Mouse (Mus musculus): Measurements from ENCODE around the gene Polr2g. TPM values are rescaled to one million over a fixed set of nuclear protein-coding genes. Genes with fewer than 3 reads are reported as not detected.
"Not testable (repeated sequence)": the region's sequence is repeated elsewhere in the genome, so short reads cannot be mapped to it uniquely, and the experiment has no call there.

Gene Polr2g
- 129 and 132 TPM in 2 replicates for polyA plus RNA-seq (2015; fragmentation: Nextera tagmentation; extraction: Ambion mirVana)

DNA sequence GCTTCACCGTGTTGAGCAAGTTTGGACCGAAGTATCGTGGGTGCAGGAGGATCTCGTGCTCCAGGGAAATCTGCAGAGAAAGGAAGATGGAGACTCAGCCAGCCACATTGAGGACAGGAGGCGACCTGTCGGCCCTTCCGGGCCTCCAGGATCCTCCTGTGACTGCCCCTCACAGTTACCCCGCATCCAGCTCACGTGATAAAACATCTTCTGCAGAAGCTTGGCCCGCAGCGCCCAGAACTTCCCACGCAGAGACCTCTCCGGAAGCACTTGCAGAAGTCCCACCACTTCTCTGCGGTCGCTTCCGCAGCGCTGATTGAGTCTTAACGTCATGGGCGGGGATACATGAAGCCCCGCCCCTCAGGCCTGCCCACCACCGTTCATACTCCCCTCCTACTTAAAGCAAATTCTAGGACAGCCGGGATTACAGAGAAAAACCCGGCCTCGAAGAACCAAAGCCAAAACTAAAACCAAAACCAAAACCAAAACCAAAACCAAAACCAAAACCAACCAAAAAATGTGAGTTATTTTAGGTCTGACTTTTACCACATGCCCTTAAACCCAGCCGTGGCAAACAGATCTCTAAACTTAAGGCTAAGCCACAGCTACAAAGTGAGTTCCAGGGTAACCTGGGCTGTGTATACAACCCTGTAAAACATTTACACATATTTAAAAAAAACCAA lies at the start of gene Polr2g:
Gene Polr2g, minus strand, starts transcription at position 314 of the 683 bp plus-strand sequence.
- Histone ChIP-seq H3K27me3 (replicated peaks) (no peaks in the 10 kb centered on the region), H3K4me2 (peak within 1 kb of the TSS; percentile 92), H3K27ac (peak within 1 kb of the TSS; percentile 68), H3K36me3 (replicated peaks) (peaks cover 10% of the 10 kb centered on the region), H3K9me3 (no peaks in the 10 kb centered on the region), H3K9ac (peak within 1 kb of the TSS; percentile 65), H3K4me3 (peak within 1 kb of the TSS; percentile 85), H3K4me1 (peaks cover 31% of the 10 kb centered on the region)
- peak; percentile 70 for ATAC-seq (replicated peaks)
- 2% methylated on average over 25 of the region's 25 CpGs for WGBS

DNA sequence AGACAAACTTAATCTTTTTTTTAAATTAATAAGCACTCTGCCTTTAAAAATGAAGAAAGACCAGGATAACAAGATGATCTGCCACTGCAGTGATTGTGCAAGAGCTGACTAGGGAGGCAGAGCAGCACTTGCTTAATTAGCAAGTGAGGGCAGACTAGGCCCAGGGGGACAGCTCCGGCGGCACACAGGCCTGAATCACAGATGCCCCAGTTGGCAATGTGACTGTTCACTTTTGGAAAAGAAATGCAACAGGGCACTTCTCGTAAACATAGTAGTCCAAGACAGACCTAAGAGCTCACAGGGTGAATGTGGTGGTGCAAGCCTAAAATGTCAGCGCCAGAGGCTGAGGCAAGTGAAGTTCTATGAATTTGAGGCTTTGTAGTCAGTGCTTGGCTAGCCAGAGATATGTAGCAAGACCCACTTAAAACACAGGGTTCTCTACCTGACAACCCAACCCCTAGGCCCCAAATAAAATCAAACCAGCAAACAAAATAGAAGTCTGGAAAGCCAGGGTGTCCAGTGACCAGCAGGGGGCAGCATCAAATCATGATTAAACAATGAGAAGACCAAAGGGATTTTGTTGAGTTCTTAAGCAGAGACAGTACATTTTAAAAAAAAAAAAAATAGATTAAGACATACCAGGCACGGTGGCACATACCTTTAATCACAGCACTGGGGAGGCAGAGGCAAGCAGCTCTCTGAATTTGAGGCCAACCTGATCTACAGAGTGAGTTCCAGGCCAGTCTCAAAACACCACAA lies 46.2 kb upstream of the Polr2g start:
- peaks cover 28% of the 10 kb centered on the region for H3K36me3 ChIP-seq (replicated peaks)
- no peak overlapping the region for H3K9ac ChIP-seq

DNA sequence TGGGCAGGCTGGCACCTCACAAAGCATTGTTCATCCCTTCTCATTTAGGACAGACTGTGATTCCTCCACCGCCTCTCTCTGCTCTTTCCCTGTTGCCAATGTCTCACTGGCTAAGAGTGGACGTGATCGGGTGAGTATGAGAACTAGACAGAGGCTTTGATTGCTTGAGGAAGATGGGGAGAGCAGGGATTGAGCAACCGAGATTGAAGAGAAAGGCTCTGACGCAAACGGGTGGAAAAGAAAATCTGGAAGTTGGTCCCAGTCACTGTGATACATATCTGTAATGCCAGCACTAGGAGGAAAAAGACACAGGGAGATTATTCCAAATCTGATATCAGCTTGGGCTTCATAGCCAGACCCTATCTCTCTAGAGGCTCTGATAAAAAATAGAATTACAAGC lies 44.6 kb upstream of the Polr2g start:
- Histone ChIP-seq H3K4me2 (no peak overlapping the region), H3K36me3 (replicated peaks) (peaks cover 21% of the 10 kb centered on the region), H3K9me3 (no peaks in the 10 kb centered on the region), H3K9ac (no peak overlapping the region; the same call in 1 of the 2 replicates), H3K27ac (no peak overlapping the region), H3K4me1 (peaks cover 21% of the 10 kb centered on the region), H3K4me3 (no peak overlapping the region), H3K27me3 (replicated peaks) (no peaks in the 10 kb centered on the region)
- 91% methylated on average over 6 of the region's 6 CpGs for WGBS
- no peak for ATAC-seq (replicated peaks)

More for the DNA sequence above, 46.2 kb upstream of the Polr2g start:
- no peaks in the 10 kb centered on the region for H3K27me3 ChIP-seq (replicated peaks)
- H3K4me1 ChIP-seq = peaks cover 21% of the 10 kb centered on the region
- no peak overlapping the region for H3K4me2 ChIP-seq
- no peak overlapping the region for H3K27ac ChIP-seq
- ATAC-seq (replicated peaks) = no peak
- 54% methylated on average over 5 of the region's 5 CpGs for whole genome bisulfite sequencing
- H3K4me3 ChIP-seq = no peak overlapping the region
- H3K9me3 ChIP-seq = no peaks in the 10 kb centered on the region

DNA sequence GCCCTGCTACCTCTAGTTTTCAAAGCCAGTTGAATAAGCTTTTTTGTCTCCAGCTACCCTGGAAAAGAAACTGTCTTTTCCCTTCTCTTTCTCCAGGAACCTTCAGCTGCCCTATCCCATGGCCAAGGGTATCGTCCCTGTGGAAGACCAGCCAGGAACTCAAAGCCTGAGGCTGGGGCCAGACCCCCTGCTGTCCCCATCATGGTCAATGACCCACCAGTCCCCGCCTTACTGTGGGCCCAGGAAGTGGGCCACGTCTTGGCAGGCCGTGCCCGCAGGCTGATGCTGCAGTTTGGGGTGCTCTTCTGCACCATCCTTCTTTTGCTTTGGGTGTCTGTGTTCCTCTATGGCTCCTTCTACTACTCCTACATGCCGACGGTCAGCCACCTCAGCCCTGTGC lies 42.6 kb upstream of the Polr2g start:
- WGBS = 90% methylated on average over 7 of the region's 7 CpGs
- H3K9ac ChIP-seq = peak overlapping the region; percentile 89
- H3K9me3 ChIP-seq = no peaks in the 10 kb centered on the region
- no peaks in the 10 kb centered on the region for H3K27me3 ChIP-seq (replicated peaks)
- peak overlapping the region; percentile 66 for H3K4me3 ChIP-seq
- peaks cover 5% of the 10 kb centered on the region for H3K36me3 ChIP-seq (replicated peaks)
- ATAC-seq (replicated peaks) = no peak
- peak overlapping the region; percentile 60 for H3K4me2 ChIP-seq
- H3K4me1 ChIP-seq = peaks cover 27% of the 10 kb centered on the region
- peak overlapping the region; percentile 98; the same call in 1 of the 2 replicates for H3K27ac ChIP-seq

DNA sequence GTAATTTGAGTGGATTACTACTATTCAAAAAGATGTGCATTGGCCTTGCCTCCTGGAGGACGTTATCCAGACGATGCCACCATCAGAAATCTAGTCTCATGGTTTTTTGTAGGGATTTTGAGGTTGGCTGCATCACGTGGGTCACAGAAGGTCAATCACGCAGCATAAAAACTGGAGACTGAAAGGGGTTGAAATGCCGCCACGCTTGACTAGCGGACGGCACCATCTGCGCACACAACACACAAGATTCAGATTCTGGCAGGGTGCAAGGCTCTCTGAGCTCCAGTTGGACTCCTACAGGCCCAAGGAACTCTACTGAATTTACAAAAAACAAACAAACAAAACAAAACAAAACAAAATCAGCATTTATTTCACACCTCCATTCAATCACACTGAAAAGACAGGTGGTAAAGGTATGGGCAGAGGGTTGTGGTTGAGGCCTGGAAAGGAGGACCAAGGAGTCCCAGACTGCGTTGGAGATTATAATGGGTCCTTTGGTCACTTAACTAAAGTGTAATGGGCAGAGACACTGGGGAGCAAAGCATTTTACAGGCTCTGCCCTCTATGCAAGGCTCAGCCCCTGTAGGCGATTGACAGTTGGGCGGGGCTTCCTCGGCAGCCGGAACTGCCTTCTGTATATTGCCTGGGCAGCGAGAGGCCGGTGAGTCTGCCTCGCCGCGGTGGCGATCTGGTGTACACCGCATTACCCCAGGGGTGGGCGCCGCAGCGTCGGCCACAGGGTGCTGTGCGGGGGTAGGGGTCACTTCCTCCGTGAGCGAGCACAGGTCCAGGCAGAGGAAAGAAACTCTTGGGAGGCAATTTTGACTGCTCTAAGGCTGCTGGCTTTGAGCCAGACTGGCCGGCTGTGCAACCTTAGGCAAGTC lies 41.8 kb upstream of the Polr2g start:
- Histone ChIP-seq H3K27ac (peak overlapping the region; percentile 98), H3K27me3 (replicated peaks) (no peaks in the 10 kb centered on the region), H3K9ac (peak overlapping the region; percentile 89), H3K4me3 (peak overlapping the region; percentile 66), H3K4me1 (peaks cover 28% of the 10 kb centered on the region), H3K36me3 (replicated peaks) (no peaks in the 10 kb centered on the region; the same call in 1 of the 2 replicates), H3K4me2 (peak overlapping the region; percentile 60), H3K9me3 (no peaks in the 10 kb centered on the region)
- 8% methylated on average over 29 of the region's 29 CpGs for WGBS
- ATAC-seq (replicated peaks) = peak; percentile 34

DNA sequence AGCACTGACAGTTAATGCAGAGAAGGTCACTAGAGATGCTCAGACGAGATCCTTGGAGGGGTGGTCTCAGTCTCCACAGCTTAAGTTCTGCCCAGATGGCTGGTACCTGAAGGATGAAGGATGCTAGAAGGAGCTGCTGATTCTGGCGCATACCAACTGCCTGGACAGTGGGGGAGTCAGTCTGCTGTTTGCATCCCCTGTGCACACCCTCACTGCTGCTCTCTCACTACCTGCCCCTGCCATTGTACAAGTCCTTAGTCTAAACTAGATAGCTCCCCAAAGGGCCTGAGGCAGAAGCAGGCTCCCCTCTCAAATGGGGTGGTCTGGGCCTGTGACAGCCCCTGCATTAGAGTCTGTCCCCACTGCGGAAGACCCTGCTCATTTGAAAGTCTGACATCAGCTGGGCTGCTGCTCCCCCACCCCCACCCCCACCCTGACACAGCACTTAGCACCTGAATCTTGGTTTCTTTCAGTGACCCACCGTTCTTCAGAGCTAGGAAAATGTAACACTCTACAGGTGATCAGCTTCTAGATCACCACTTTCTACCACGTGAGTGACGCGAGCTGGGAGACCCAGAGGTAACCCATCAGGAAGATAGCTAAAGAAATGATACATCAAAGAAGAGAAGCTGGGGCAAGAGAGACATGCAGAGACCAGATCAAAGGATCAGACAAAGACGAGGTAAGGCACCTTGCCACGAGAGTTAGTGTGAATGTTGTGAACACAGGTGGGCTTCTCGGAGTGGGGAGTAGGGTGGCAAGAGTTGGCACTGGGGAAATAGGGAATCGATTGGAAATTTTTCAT lies 40.9 kb upstream of the Polr2g start, which contains the start of gene Gng3:
Gene Gng3, minus strand, starts transcription at position 92 of the 805 bp plus-strand sequence.
- H3K9ac ChIP-seq = peak within 1 kb of the TSS; percentile 89
- H3K4me2 ChIP-seq = peak within 1 kb of the TSS; percentile 60
- peak; percentile 94 for ATAC-seq (replicated peaks)
- peak within 1 kb of the TSS; percentile 66 for H3K4me3 ChIP-seq
- 26% methylated on average over 11 of the region's 11 CpGs for WGBS
- H3K27me3 ChIP-seq (replicated peaks) = no peaks in the 10 kb centered on the region
- peaks cover 4% of the 10 kb centered on the region for H3K36me3 ChIP-seq (replicated peaks)
- no peaks in the 10 kb centered on the region for H3K9me3 ChIP-seq
- H3K27ac ChIP-seq = peak within 1 kb of the TSS; percentile 98
- H3K4me1 ChIP-seq = peaks cover 28% of the 10 kb centered on the region

DNA sequence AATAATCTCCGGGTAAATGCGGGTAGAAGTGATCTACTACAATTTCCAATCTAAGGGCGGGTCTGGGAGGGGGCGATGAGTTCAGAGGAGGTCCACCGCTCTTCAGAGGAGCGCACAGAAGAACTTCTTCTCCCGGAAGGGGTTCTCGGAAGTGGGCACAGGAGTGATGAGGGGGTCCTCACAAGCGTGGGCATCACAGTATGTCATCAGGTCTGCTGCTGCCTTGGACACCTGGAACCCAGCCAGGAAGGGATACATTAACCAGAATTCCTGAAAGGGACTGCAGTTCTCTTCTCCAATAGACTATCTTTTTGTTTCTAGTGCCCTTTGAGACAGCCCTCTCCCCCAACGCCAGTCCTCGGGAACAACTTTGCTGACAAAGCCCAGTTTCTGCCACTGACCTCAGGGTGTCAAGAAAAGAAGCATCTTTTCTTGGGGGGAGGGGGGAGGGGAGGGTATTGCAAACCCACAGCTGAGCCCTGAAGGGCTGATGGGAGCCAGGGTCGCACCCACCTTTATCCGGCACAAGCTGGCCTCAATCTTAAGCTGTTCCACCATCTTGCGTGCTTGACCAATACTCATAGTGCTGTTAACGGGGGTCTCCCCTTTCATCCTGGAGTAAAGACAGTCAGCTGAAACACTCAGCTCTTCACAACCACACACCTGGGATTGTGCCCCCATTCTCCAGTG lies 39.8 kb upstream of the Polr2g start:
- peak overlapping the region; percentile 60 for H3K4me2 ChIP-seq
- peaks cover 28% of the 10 kb centered on the region for H3K4me1 ChIP-seq
- 0 out of 2 replicates have a peak, but pooled peaks have one; percentile 11 for ATAC-seq (replicated peaks)
- H3K4me3 ChIP-seq = peak overlapping the region; percentile 66
- H3K27ac ChIP-seq = peak overlapping the region; percentile 98
- H3K9me3 ChIP-seq = no peaks in the 10 kb centered on the region
- peaks cover 12% of the 10 kb centered on the region for H3K36me3 ChIP-seq (replicated peaks)
- 8% methylated on average over 15 of the region's 15 CpGs for WGBS
- H3K27me3 ChIP-seq (replicated peaks) = no peaks in the 10 kb centered on the region
- peak overlapping the region; percentile 89 for H3K9ac ChIP-seq

DNA sequence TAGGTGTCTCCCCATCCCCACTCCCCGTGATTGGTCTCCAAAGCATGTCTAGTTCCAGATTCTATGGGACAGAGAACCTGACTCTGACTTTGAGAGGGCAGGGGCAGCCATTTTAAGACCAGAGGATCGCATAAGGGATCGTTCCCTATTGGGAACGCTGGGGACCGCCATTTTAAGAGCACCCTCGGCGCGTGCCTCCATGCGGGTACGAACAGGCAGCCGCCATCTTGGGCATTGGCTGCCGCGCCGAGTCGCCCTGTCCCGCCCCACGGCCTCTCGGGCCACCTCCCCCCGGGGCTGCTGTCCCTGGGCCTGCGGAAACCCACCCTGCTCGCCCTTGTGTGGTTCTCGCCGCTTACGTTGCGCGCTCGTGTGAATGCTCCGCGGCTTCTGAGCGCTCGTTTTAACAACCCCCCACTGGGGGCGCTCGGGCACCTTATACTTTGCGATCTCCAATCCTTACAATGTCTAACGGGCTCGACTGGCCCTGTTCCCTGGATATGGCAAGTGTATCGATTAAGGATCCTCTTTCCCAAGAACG lies 38.9 kb upstream of the Polr2g start, which contains the start of gene Bscl2:
Gene Bscl2, plus strand, starts transcription at position 217 of the 541 bp plus-strand sequence.
- peak; percentile 62 for ATAC-seq (replicated peaks)
- Histone ChIP-seq H3K27ac (peak within 1 kb of the TSS; percentile 98), H3K9ac (peak within 1 kb of the TSS; percentile 89), H3K4me3 (peak within 1 kb of the TSS; percentile 66), H3K27me3 (replicated peaks) (no peaks in the 10 kb centered on the region), H3K4me1 (peaks cover 28% of the 10 kb centered on the region), H3K4me2 (peak within 1 kb of the TSS; percentile 60), H3K9me3 (no peaks in the 10 kb centered on the region), H3K36me3 (replicated peaks) (peaks cover 20% of the 10 kb centered on the region)
- WGBS = under 1% methylated on average over 38 of the region's 38 CpGs

DNA sequence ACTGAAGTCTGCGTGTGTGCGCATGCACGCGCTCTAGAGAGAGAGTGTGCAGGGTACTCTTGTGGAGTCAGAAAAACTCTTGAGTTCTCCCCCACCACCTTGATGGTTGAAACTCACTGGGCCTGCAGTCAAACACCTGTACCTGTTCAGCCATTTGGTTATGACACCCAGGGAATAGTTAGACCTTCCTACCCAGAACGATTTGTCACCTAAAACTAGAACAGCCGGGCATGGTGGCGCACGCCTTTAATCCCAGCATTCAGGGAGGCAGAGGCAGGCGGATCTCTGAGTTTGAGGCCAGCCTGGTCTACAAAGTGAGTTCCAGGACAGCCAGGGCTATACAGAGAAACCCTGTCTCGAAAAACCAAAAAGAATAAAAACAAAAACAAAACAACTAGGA lies 38.0 kb upstream of the Polr2g start:
- H3K27me3 ChIP-seq (replicated peaks); H3K4me3 ChIP-seq; H3K9me3 ChIP-seq; ATAC-seq (replicated peaks); H3K9ac ChIP-seq: not testable (repeated sequence)
- Histone ChIP-seq H3K27ac (peak overlapping the region; percentile 98; the same call in 1 of the 2 replicates), H3K4me1 (peaks cover 21% of the 10 kb centered on the region), H3K36me3 (replicated peaks) (peaks cover 29% of the 10 kb centered on the region), H3K4me2 (peak overlapping the region; percentile 60)
- 97% methylated on average over 10 of the region's 10 CpGs for WGBS

DNA sequence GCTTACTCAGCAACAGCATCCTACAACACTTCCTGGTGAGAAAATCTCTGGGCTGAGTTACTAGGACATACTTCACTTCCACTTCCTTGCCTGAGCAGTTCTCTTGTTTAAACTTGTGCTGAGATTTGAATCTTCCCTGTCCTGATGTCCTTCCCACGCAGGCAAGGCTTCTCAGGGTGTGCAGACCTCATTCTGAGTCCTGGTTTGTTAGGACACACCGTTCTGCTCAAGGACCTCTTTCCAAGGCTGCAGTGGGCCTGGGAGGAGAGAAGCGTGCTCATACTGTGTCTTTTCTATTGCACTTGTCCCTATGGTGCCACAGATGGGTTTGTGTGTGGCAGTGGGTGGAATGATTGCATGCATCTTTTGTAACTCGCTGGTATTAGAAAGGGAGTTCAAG lies 34.6 kb upstream of the Polr2g start:
- no peak overlapping the region for H3K9ac ChIP-seq
- H3K4me1 ChIP-seq = peaks cover 7% of the 10 kb centered on the region; the same call in 1 of the 2 replicates
- 0 out of 2 replicates have a peak overlapping the region, but pooled peaks have one; percentile 1 for H3K27ac ChIP-seq
- H3K4me2 ChIP-seq = no peak overlapping the region
- 91% methylated on average over 4 of the region's 4 CpGs for WGBS
- peaks cover 62% of the 10 kb centered on the region for H3K36me3 ChIP-seq (replicated peaks)
- no peaks in the 10 kb centered on the region for H3K9me3 ChIP-seq
- no peak overlapping the region for H3K4me3 ChIP-seq
- no peaks in the 10 kb centered on the region for H3K27me3 ChIP-seq (replicated peaks)
- ATAC-seq (replicated peaks) = no peak
